Mouse (Mus musculus) hindbrain, postnatal 0 days (tissue): ENCODE measurements at regions not wholly inside any gene's neighbourhood (a gene's known extent, or its start where the extent isn't known, plus 50 kb on each side); places are given as distances from the start of the nearest gene placed in this dataset.
A peak's percentile ranks its signal among the peaks of the same experiment; 100 is the strongest.

Experiments
- ATAC-seq: fragments of 200-750 bp; cut with Nextera tagmentation; 2 replicates; pipeline ENCODE4 v1.8.0; 2017; ENCODE audit warnings: mild to moderate bottlenecking, moderate TSS enrichment, moderate library complexity
- DNase-seq: peaks from one replicate; pipeline ENCODE4 v3.0.0-alpha.2; 2015; ENCODE audit warnings: low spot score
- H3K27ac ChIP-seq: fragments of 300-500 bp; sonication (generic); 2 replicates; pipeline ENCODE4 v1.5.1; 2014; ENCODE audit warnings: mild to moderate bottlenecking
- H3K27me3 ChIP-seq: fragments of 300-500 bp; sonication (generic); 2 replicates; pipeline ENCODE4 v1.6.1; 2014; ENCODE audit warnings: low read length, mixed read lengths; ENCODE audit not compliant: insufficient read depth
- H3K36me3 ChIP-seq: fragments of 300-500 bp; sonication (generic); 2 replicates; pipeline ENCODE4 v1.6.1; 2014; ENCODE audit warnings: low read length, mixed read lengths; ENCODE audit not compliant: insufficient read depth
- H3K4me1 ChIP-seq: fragments of 300-500 bp; sonication (generic); 2 replicates; pipeline ENCODE4 v1.6.1; 2014; ENCODE audit warnings: antibody characterized with exemption, low read length, mixed read lengths; ENCODE audit not compliant: insufficient read depth
- H3K4me2 ChIP-seq: fragments of 300-500 bp; sonication (generic); 2 replicates; pipeline ENCODE4 v1.6.1; 2014; ENCODE audit warnings: low read depth, mild to moderate bottlenecking, low read length, moderate library complexity, mixed read lengths
- H3K4me3 ChIP-seq: fragments of 300-500 bp; sonication (generic); 2 replicates; pipeline ENCODE4 v1.5.1; 2014; ENCODE audit warnings: low read length
- H3K9ac ChIP-seq: fragments of 300-500 bp; sonication (generic); replicated peaks from 2 replicates; pipeline ENCODE4 v1.6.1; 2014; ENCODE audit warnings: mild to moderate bottlenecking, low read length, moderate library complexity, mixed read lengths
- H3K9me3 ChIP-seq: fragments of 300-500 bp; sonication (generic); 2 replicates; pipeline ENCODE4 v1.6.1; 2016; ENCODE audit warnings: low read length, mixed read lengths
- CTCF ChIP-seq: IDR thresholded peaks from 2 replicates; pipeline ENCODE4 v1.5.1; 2016; ENCODE audit warnings: antibody characterized with exemption, control low read depth, low read depth
- WGBS: fragments of 180-500 bp; shearing (Covaris S2); extraction: QIAGEN DNeasy Blood & Tissue Kit; methylation state at CpG from one replicate; pipeline ENCODE4 v1.1.7; 2014; 5-methylcytosine and 5-hydroxymethylcytosine counted together

DNA sequence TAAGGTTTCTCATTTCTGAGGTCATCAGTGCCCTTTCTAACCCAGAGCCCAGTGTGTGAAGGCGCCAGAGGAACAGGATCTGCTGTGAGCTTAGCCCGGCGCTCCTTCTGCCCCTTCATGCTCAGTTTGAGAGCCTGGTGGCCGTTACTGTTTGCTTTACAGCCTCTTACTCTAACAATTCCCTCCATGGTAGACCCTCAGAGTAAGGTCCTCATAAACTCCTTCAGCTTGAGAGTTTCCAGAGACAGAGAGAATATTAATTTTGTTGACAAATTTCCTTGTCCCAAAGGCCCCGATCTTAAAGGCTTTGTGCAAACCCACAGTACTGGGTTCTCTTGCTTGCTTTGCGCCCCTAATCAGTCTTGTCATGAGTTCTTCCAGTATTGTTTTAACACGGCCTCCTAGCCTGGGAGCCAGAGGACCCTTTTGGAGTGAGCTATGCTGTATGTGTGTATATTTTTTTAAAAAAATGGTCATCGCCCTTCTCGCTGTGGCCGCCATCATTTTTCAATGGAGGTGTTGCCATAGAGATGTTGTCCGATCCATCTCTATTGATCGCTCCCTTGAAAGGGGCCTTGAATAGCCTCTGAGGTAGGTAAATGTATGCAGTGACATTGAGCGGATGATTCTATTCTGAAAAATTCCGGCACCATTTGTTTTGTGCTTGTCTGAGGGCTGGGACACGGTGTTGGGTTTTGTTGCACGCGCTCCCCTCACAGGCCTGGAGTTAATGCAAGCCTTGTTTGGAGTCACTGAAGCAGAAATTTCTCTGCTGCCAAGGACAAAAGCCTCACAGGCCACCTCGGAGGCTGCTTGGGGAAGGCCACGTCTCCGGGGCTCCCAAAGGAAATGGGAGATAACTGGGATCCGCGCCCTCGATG, 140.7 kb downstream of the Opa1 start:
- no peak overlapping the region for H3K27ac ChIP-seq
- ATAC-seq (peak; percentile 75), DNase-seq (peak; percentile 74)
- TF ChIP-seq CTCF, result no peak
- H3K4me3 ChIP-seq, result no peak overlapping the region
- no peak overlapping the region for H3K4me2 ChIP-seq
- H3K9ac ChIP-seq, result no peak overlapping the region
- H3K27me3 ChIP-seq, result peaks cover 40% of the 10 kb centered on the region
- WGBS, result 26% methylated on average over 23 of the region's 23 CpGs
- no peaks in the 10 kb centered on the region for H3K4me1 ChIP-seq
- no peaks in the 10 kb centered on the region for H3K36me3 ChIP-seq
- no peaks in the 10 kb centered on the region for H3K9me3 ChIP-seq

DNA sequence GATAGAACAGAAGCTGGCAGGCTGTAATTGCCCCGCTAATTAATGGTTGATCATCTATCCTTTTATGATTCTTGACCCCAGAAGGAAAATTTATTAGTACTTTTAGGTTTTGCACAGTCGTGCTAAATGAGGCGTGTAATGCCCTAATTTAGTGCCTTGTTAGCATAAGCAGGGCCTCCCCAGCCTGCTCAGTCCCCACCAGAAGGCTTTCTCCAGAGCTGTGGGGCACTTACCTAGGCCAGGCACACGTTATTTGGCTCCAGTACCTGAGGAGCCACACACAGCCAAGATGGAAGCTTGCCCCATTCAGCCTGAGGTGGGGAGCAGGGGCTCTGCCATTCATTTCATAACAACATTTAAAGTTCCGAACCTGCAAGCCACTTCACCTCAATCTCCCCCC, 146.0 kb downstream of the Opa1 start:
- H3K27me3 ChIP-seq, result peaks cover 58% of the 10 kb centered on the region

DNA sequence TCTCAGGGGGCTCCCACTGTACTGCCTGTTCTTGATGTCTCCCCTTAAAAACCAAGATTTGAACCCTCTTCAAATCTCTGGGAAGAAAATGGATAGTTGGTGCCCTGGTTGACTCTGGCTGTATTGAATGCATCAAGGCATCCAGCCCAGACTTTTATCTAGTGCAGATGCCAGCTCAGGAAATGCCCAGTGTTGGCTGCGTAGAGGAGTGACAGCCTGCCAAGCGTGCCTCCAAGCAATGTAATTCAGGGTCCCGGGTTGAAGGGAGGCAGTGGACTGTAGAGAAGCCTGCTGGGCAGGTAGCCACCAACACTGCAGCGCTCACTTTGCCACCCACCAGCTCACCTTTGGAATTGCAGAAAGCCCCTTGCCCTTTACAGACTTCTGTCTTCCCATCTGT, 146.4 kb downstream of the Opa1 start:
- DNase-seq, result peak; percentile 77
- ATAC-seq, result peak; percentile 73

More for the DNA sequence above, 146.0 kb downstream of the Opa1 start:
- Histone ChIP-seq H3K27ac (no peak overlapping the region), H3K4me2 (no peak overlapping the region), H3K9me3 (no peaks in the 10 kb centered on the region), H3K9ac (0 out of 2 replicates have a peak overlapping the region, but pooled peaks have one; percentile 2), H3K4me3 (no peak overlapping the region), H3K36me3 (no peaks in the 10 kb centered on the region), H3K4me1 (0 out of 2 replicates have a peak, but pooled peaks cover 9% of the 10 kb centered on the region)
- peak; percentile 32 for DNase-seq
- no peak for TF ChIP-seq CTCF
- WGBS, result 48% methylated on average over 5 of the region's 5 CpGs
- ATAC-seq, result no peak

DNA sequence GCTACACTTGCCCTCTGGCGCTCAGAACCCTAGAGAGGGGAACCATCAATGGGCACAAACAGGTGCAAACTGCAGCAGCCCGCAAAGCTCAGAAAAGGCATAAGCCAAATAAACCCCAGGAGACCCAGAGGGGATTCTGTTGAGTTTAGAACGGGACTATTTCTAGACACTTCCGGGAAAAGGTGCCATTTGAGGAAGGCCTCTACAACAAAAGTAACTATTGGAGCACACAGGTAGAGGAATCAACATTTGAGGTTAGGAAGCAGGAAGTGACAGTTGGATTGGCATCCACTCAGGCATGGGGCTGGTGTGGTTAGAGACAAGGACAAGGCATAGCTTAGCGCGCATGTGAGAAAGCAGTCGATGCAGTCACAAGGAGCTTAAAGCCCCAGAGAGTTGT, 148.3 kb downstream of the Opa1 start:
- Histone ChIP-seq H3K9me3 (no peaks in the 10 kb centered on the region), H3K9ac (no peak overlapping the region), H3K4me2 (no peak overlapping the region), H3K27ac (no peak overlapping the region), H3K4me3 (no peak overlapping the region), H3K36me3 (no peaks in the 10 kb centered on the region), H3K27me3 (peaks cover 49% of the 10 kb centered on the region), H3K4me1 (0 out of 2 replicates have a peak, but pooled peaks cover 9% of the 10 kb centered on the region)
- WGBS, result 86% methylated on average over 7 of the region's 7 CpGs
- no peak for ATAC-seq
- no peak for DNase-seq
- TF ChIP-seq CTCF, result no peak

More for the DNA sequence above, 146.4 kb downstream of the Opa1 start:
- no peak for TF ChIP-seq CTCF
- no peak overlapping the region for H3K4me3 ChIP-seq
- H3K9ac ChIP-seq, result no peak overlapping the region
- H3K4me1 ChIP-seq, result 0 out of 2 replicates have a peak, but pooled peaks cover 9% of the 10 kb centered on the region
- 24% methylated on average over 4 of the region's 4 CpGs for WGBS
- no peak overlapping the region for H3K27ac ChIP-seq
- H3K4me2 ChIP-seq, result no peak overlapping the region
- H3K9me3 ChIP-seq, result no peaks in the 10 kb centered on the region
- no peaks in the 10 kb centered on the region for H3K36me3 ChIP-seq
- H3K27me3 ChIP-seq, result peaks cover 58% of the 10 kb centered on the region

DNA sequence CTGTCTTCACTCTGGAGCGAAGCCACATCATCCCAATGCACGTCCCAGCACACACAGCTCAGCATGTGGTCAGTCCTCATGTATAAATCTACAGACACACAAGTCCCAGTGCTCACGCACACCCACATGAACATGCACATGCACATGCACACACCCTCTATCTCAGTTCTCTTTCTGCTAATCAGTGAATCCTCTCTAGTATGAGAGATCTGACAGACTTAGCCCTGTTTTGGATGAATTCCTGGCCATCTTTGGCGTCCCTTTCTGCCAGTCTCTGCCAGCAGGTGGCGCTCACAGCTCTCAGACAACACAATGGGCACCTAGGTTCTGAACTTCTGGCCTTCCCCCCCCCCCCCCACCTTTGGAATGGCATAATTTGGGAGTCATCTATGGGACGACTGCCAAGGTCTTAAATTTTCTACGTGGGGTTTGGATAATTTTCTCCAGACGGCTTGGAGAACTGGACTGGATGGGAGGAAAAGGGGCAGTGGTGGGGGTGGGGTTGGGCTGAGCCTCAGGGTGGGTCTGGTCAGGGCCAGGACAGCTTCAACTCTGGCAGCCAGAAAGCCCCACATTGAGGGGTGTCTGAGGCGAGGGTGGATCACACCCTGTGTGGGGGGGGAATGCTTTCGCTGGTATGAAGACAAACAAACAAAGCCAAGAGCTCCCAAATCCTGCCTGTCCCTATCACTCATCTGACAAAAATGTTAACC, 149.8 kb downstream of the Opa1 start:
- Histone ChIP-seq H3K4me2 (no peak overlapping the region), H3K36me3 (no peaks in the 10 kb centered on the region), H3K27ac (no peak overlapping the region), H3K4me3 (no peak overlapping the region), H3K9me3 (no peaks in the 10 kb centered on the region), H3K27me3 (peaks cover 34% of the 10 kb centered on the region), H3K9ac (no peak overlapping the region), H3K4me1 (0 out of 2 replicates have a peak, but pooled peaks cover 9% of the 10 kb centered on the region)
- peak; percentile 90 for TF ChIP-seq CTCF
- 15% methylated on average over 10 of the region's 10 CpGs for WGBS
- ATAC-seq, result peak; percentile 49; the same call in 1 of the 2 replicates
- DNase-seq, result peak; percentile 87

DNA sequence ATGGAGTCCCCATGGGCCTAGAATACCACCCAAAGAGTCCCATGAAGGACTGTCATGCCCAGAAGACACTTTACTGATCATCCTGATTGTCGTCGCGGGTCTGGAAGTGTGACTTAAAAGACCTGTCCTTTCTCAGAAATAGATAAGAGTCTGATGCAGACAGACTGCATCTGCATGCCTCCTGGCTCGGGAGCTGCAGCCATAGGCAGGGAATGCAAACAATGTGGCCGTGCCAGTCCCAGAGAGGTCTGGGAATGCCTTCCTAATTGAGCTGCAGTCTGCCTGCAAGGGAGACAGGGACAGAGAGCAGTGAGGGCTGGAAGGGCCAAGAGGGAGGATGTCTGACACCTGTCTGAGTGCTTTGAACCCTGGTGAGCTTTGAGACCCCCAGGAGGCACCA, 150.9 kb downstream of the Opa1 start:
- Histone ChIP-seq H3K36me3 (no peaks in the 10 kb centered on the region), H3K4me2 (no peak overlapping the region), H3K4me1 (peaks cover 13% of the 10 kb centered on the region; the same call in 1 of the 2 replicates), H3K4me3 (no peak overlapping the region), H3K27me3 (peaks cover 30% of the 10 kb centered on the region), H3K27ac (no peak overlapping the region), H3K9ac (no peak overlapping the region), H3K9me3 (no peaks in the 10 kb centered on the region)
- DNase-seq, result no peak
- no peak for ATAC-seq
- no peak for TF ChIP-seq CTCF
- WGBS, result 31% methylated on average over 5 of the region's 5 CpGs
